9 mouse cellular contexts compared by ENCODE assay signal in genomic region chr8:13625281-13625970, GRCm38 (mm10). TPM values are rescaled to one million over a fixed set of nuclear protein-coding genes. Genes with fewer than 3 reads are reported as not detected.
DNase-seq lines count a peak whose midpoint lies in the region; ATAC-seq and TF ChIP-seq lines count a peak whose summit lies in the region.
"Had no signal": no experiment of that assay in that cellular context is flagged by ENCODE, and none has a peak within 500 bp of the region (broad histone marks: within the 10 kb centered on the region; RNA-seq: fewer than 3 reads in every experiment).

No protein-coding gene starts in this region.

- no peak for ATAC-seq in hindbrain, embryonic 16.5 days
- ATAC-seq in neural tube, embryonic 15.5 days (ENCODE audit: low FRiP score): no peak
- ATAC-seq: Patski had no signal

- no peaks in the 10 kb centered on the region for H3K27me3 ChIP-seq in hindbrain, embryonic 16.5 days (replicated peaks; ENCODE audit: control insufficient read depth, insufficient read depth, low read length)
- H3K27me3 ChIP-seq in neural tube, embryonic 15.5 days (replicated peaks): no peaks in the 10 kb centered on the region
- H3K27me3 ChIP-seq: Patski had no signal

- peaks cover 8% of the 10 kb centered on the region for H3K4me1 ChIP-seq in embryonic fibroblast, embryonic 13.5 days (ENCODE audit: control insufficient read depth, insufficient read depth, low read length)
- H3K4me1 ChIP-seq in hindbrain, embryonic 16.5 days (ENCODE audit: control insufficient read depth, insufficient read depth, low read depth, low read length): peaks cover 31% of the 10 kb centered on the region
- H3K4me1 ChIP-seq in neural tube, embryonic 15.5 days: peaks cover 35% of the 10 kb centered on the region

- no peak overlapping the region for H3K9ac ChIP-seq in hindbrain, embryonic 16.5 days (ENCODE audit: low read depth, low read length)
- no peak overlapping the region for H3K9ac ChIP-seq in neural tube, embryonic 15.5 days (replicated peaks)

- H3K36me3 ChIP-seq in hindbrain, embryonic 16.5 days (ENCODE audit: control insufficient read depth, insufficient read depth, low read length): peaks cover 4% of the 10 kb centered on the region; the same call in 1 of the 2 replicates
- H3K36me3 ChIP-seq in neural tube, embryonic 15.5 days: peaks cover 8% of the 10 kb centered on the region; the same call in 1 of the 2 replicates

- H3K9me3 ChIP-seq in hindbrain, embryonic 16.5 days (ENCODE audit: control insufficient read depth, low read length): no peaks in the 10 kb centered on the region
- no peaks in the 10 kb centered on the region for H3K9me3 ChIP-seq in neural tube, embryonic 15.5 days (replicated peaks)

- 75% methylated on average over 5 of the region's 5 CpGs for WGBS in hindbrain, embryonic 16.5 days
- WGBS in neural tube, embryonic 15.5 days: 82% methylated on average over 5 of the region's 5 CpGs

- DNase-seq in layer of hippocampus, adult 2 months (ENCODE audit: low spot score in 2 of 2): no peak
- DNase-seq in layer of hippocampus, adult 9-11 months: no peak
- no peak for DNase-seq in urinary bladder, adult 18-20 months (ENCODE audit: low spot score in 2 of 2)
- DNase-seq in thymus, adult 18-20 months: no peak
- DNase-seq: liver had no signal

- no peak overlapping the region for H3K4me2 ChIP-seq in hindbrain, embryonic 16.5 days (ENCODE audit: low read length)
- no peak overlapping the region for H3K4me2 ChIP-seq in neural tube, embryonic 15.5 days

- H3K27ac ChIP-seq in layer of hippocampus, adult 2 months: peak overlapping the region; percentile 94
- peak overlapping the region; percentile 53 for H3K27ac ChIP-seq in embryonic fibroblast, embryonic 13.5 days (ENCODE audit: insufficient read depth, low read length)
- H3K27ac ChIP-seq in hindbrain, embryonic 16.5 days (ENCODE audit: low read depth, low read length): peak overlapping the region; percentile 82
- peak overlapping the region; percentile 80 for H3K27ac ChIP-seq in neural tube, embryonic 15.5 days (replicated peaks)

- TF ChIP-seq POLR2A in embryonic fibroblast, embryonic 13.5 days (IDR thresholded peaks at IDR 0.05; ENCODE audit: low read depth, low read length): no peak

- no peak for TF ChIP-seq CTCF in layer of hippocampus, adult 2 months (conservative IDR thresholded peaks at IDR 0.05)
- no peak for TF ChIP-seq CTCF in embryonic fibroblast, embryonic 13.5 days (IDR thresholded peaks at IDR 0.05; ENCODE audit: borderline replicate concordance, insufficient read depth, low read length)

- H3K4me3 ChIP-seq in layer of hippocampus, adult 2 months: no peak overlapping the region
- no peak overlapping the region for H3K4me3 ChIP-seq in embryonic fibroblast, embryonic 13.5 days (ENCODE audit: insufficient read depth, low read length)
- H3K4me3 ChIP-seq in hindbrain, embryonic 16.5 days (ENCODE audit: low read length): no peak overlapping the region
- H3K4me3 ChIP-seq in neural tube, embryonic 15.5 days (replicated peaks): no peak overlapping the region

RNA-seq across cellular contexts. Expression of gene Rasa3, which starts 52.0 kb away (rescaled TPM):
- total RNA-seq in layer of hippocampus, adult 2 months (2021): 10 to 100 TPM; 62.8 to 63.4 TPM
- polyA plus RNA-seq in embryonic fibroblast, embryonic 13.5 days (2011; ENCODE audit: insufficient read length, low read depth, missing spikeins): 57.2 and 62.6 TPM in 2 replicates
- polyA plus RNA-seq in hindbrain, embryonic 16.5 days (2015; fragmentation: Nextera tagmentation; extraction: Ambion mirVana): 43.5 and 46.3 TPM in 2 replicates
- 38.8 and 39.3 TPM in 2 replicates for polyA plus RNA-seq in neural tube, embryonic 15.5 days (2015; fragmentation: Nextera tagmentation; extraction: Ambion mirVana)
